Mouse (Mus musculus) kidney, postnatal 36 days (tissue): Measurements from ENCODE around the gene Olfr803.

ENCODE experiments used
- DNase-seq, 2 experiments: peaks; one replicate each; pipeline ENCODE4 v3.0.0; 2021 to 2022; ENCODE audit warnings: mixed read lengths in 2 of 2

Gene Olfr803

DNA sequence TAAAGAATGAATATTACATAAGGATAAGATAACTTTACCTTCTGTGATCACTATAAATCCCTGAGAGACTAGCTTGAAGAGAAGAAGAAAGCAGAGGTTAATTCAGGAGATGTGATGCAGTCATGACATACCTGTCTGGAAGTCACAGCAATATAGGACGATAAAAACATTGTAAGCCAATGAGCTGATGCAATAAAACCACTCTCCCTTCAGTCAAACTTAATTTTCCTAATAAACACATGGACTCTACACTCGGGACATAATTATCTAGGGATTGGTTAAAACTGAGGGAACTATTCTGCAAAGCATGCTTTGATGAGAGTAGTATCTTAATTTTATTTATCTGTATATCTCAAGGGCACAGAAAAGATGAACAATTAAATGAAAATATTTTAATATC lies at the start of gene Olfr803:
TSS of gene Olfr803 (minus strand) at position 101 of the 400 bp plus-strand sequence.
- no peak for DNase-seq

DNA sequence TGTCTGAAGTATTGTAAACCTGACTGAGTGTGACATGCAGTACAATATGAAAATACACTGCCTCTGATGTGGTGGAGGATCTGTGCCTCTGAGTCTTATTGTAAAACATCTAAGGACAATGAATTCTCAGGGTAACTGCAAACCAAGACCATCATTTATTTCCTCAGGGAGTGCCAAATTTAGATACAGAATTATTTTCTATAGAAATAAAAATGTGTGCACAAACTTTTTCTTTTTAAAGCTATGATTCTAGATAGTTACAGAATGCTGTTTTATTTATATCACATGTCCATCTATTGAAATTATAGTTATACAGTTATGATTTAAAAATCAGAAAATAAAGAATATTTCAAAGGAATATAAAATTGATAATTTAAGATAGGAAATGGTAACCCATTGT lies 47.7 kb upstream of the Olfr803 start, which contains the start of gene Olfr806:
TSS of gene Olfr806 (minus strand) at position 101 of the 400 bp plus-strand sequence.
- no peak for DNase-seq

DNA sequence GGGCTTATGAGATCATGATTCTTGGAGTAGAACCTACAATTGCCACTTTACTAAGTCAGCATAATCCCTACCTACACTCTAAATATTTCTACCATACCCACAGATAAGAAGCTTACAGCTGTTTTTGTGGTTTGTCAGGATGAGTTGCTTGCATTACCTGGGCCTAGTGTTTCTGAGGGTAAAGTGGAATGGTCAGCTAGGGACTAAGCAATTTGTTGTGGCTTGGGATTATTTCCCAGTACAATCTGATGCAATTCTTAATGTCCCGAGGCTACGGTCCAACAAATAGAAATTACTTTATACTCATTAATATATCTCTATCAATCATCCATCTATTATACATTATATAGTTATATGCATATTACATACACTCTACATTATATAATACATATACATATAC lies 35.2 kb upstream of the Olfr803 start, which contains the start of gene Olfr805:
TSS of gene Olfr805 (minus strand) at position 101 of the 400 bp plus-strand sequence.
- no peak for DNase-seq

DNA sequence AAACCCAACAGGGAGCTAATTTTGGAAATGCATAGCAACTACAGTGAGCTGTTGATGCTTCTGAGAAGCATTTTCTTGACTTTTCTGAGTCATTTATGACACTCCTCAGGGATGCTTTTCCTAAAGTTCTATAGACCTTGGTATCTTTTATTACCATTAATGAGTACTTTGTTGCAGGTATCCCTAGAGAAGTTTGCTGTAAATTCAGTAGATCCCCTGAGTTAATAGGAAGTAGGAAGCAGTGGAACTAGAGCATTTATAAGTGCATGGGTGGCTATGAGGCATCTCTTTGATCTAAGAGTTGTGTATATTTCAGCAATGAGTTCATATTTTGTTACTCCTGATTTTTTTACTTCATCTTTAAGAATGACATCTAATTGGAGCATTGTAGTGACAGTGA lies 8.8 kb upstream of the Olfr803 start, which contains the start of gene Olfr804:
TSS of gene Olfr804 (plus strand) at position 301 of the 400 bp plus-strand sequence.
- DNase-seq, result no peak

DNA sequence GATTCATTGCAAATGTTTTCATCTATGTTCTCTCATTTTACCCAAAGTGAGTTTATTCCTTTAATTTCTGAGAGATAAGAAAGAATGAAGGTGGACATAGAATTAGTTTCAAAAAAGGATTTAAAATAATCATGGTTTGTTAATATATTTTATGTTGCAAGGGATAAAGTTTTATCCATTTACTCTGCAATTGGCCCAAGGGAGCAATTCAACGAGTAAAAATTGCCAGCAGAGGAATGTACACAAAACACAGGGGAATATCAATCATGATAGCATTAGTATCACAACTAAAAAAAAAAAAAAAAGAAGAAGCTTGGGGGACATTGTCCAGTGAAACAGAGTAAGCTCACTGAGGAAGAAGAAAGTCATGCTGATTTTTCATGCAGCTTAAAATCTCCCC lies 6.0 kb downstream of the Olfr803 start, which contains the start of gene Olfr802:
TSS of gene Olfr802 (minus strand) at position 101 of the 400 bp plus-strand sequence.
- DNase-seq, result no peak

DNA sequence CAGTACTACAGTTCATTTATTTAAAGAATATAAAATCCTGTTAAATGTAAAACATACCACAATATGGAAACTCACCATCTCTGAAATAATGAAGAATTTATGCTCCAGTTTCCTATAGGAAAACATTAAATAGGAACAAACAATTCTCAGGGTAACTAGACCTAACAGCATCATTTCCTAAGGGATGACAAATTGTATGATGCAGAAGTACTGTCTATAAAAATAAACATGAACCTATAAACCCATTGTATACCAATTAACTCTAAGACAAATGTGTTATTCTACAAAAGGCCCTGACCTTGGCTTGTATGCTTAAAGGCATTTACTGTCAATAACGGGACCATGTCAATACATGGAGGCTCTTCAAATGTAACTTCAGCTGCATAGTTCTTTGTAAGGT lies 20.3 kb downstream of the Olfr803 start, which contains the start of gene Olfr801:
TSS of gene Olfr801 (minus strand) at position 101 of the 400 bp plus-strand sequence.
- no peak for DNase-seq

DNA sequence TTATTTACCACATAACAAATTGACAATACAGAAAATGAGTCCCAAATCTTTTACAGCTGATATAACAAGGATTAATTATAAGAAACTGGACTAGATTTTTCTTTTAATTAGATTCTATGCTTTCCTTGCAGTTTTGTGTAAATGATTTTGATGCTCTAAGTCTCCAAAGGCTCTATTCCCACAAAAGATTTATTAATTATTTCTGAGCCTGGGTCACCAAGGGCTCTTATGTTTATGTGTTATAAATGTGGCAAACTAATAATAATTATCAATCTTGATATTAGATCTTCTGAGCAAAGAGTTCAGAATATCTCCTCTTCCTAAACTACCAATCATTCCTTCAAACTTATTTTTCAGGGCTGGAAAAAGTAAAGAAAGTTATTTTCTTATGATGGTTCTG lies 36.7 kb downstream of the Olfr803 start, which contains the start of gene Olfr800:
TSS of gene Olfr800 (plus strand) at position 301 of the 400 bp plus-strand sequence.
- no peak for DNase-seq

DNA sequence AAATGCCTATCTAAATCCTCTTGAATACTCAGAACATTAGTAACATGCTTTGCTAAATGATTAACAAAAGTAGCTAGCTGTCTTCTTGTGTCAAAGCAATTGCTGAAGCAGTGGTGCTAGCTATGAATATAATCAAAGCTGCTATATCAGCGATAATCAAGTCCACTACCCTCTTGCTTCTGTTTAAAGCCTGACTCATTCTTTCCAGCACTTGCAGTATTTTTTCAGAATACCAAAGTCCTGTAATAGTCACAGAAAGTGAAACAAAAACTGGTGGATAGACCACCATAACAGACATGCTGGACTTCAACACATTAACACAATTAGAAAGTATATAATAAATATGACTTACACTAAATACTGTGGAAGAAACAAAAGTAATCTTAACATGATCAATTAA lies 42.3 kb downstream of the Olfr803 start:
- DNase-seq, result no peak
